Mouse (Mus musculus) heart, embryonic 16.5 days (tissue): ENCODE measurements around the gene Iars. TPM values are rescaled to one million over a fixed set of nuclear protein-coding genes. Genes with fewer than 3 reads are reported as not detected.

Source experiments
- ATAC-seq: fragments of 200-750 bp; cut with Nextera tagmentation; replicated peaks from 2 replicates; pipeline ENCODE4 v1.8.0; 2017; ENCODE audit warnings: moderate number of reproducible peaks; ENCODE audit not compliant: insufficient read depth, low FRiP score; ENCODE audit errors: extremely low read depth
- H3K27ac ChIP-seq: fragments of 300-500 bp; sonication (generic); 2 replicates; pipeline ENCODE4 v1.5.1; 2014; ENCODE audit warnings: mild to moderate bottlenecking, low read length, control low read depth, moderate library complexity
- H3K27me3 ChIP-seq: fragments of 300-500 bp; sonication (generic); 2 replicates; pipeline ENCODE4 v1.6.1; 2014; ENCODE audit warnings: low read length, mixed read lengths; ENCODE audit not compliant: control insufficient read depth, insufficient read depth
- H3K36me3 ChIP-seq: fragments of 300-500 bp; sonication (generic); 2 replicates; pipeline ENCODE4 v1.6.1; 2014; ENCODE audit not compliant: control insufficient read depth, insufficient read depth
- H3K4me1 ChIP-seq: fragments of 300-500 bp; sonication (generic); 2 replicates; pipeline ENCODE4 v1.6.1; 2014; ENCODE audit warnings: low read length, mixed read lengths; ENCODE audit not compliant: control insufficient read depth, insufficient read depth
- H3K4me2 ChIP-seq: fragments of 300-500 bp; sonication (generic); 2 replicates; pipeline ENCODE4 v1.6.1; 2014; ENCODE audit warnings: low read depth, mild to moderate bottlenecking, control low read depth, low read length
- H3K4me3 ChIP-seq: fragments of 300-500 bp; sonication (generic); 2 replicates; pipeline ENCODE4 v1.5.1; 2014; ENCODE audit warnings: mild to moderate bottlenecking, control low read depth, low read length
- H3K9ac ChIP-seq: fragments of 300-500 bp; sonication (generic); 2 replicates; pipeline ENCODE4 v1.6.1; 2014; ENCODE audit warnings: low read length, control low read depth
- H3K9me3 ChIP-seq: fragments of 300-500 bp; sonication (generic); replicated peaks from 2 replicates; pipeline ENCODE4 v1.6.1; 2016; ENCODE audit warnings: low read length; ENCODE audit not compliant: control insufficient read depth
- WGBS: fragments of 180-500 bp; shearing (Covaris S2); extraction: QIAGEN DNeasy Blood & Tissue Kit; methylation state at CpG from one replicate; pipeline ENCODE4 v1.1.7; 2014; 5-methylcytosine and 5-hydroxymethylcytosine counted together
- polyA plus RNA-seq: library from polyadenylated mRNA; unstranded; fragments of >200 nt; fragmentation: Nextera tagmentation; extraction: Ambion mirVana; gene quantifications from 2 replicates; pipeline ENCODE4 v1.2.1, GENCODE M21; 2015

The Iars gene
- polyA plus RNA-seq, 1 experiment from 2014 or later, result 52.6 TPM

DNA sequence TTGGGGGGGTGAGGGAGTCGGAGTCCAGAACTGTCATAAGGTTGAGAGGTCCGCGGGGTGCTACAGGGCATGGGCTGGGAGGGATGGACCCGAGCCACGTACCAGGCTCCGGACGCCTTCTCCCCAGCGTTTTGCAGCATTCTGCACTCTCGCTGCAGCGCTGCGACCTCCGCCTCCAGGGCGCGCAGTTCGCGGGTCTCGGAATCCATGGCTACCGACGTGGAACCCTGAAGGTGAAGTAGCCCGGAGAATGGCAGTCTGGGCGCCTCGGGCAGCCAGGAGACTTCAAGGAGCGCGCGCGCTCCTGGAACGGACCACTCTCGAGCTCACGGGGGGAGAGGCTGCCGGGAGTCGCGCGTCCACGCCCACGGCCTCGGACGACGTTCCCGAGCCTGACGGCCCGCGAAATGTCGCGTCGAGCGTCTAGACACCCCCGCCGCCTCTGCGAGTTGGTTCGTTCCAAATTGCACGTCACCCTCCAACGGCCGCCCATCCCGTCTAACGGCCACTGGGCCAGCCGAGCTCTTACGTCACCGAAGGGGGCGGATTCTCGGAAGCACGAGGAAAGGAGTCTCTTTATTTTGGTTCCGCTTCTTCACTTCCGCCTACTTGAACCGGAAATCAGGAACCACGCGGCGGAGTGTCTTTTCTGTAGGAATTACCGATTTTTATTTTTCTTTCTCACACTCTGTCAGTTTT lies 29.3 kb upstream of the Iars start, which contains the start of the genes Cenpp and Nol8:
TSS of gene Cenpp (minus strand) at position 305 of the 699 bp plus-strand sequence.
TSS of gene Nol8 (plus strand) at position 598 of the 699 bp plus-strand sequence.
- WGBS, result under 1% methylated on average over 68 of the region's 68 CpGs
- peak within 1 kb of the TSS; percentile 78 for H3K9ac ChIP-seq
- peaks cover 14% of the 10 kb centered on the region for H3K4me1 ChIP-seq
- peak within 1 kb of the TSS; percentile 84 for H3K4me2 ChIP-seq
- H3K9me3 ChIP-seq, result no peaks in the 10 kb centered on the region
- H3K4me3 ChIP-seq, result peak within 1 kb of the TSS; percentile 82
- peak; percentile 100 for ATAC-seq
- peak within 1 kb of the TSS; percentile 85 for H3K27ac ChIP-seq
- peaks cover 6% of the 10 kb centered on the region; the same call in 1 of the 2 replicates for H3K36me3 ChIP-seq
- no peaks in the 10 kb centered on the region for H3K27me3 ChIP-seq

GRCm38 (mm10) chr13:49653180-49653541 lies 28.7 kb upstream of the Iars start:
- H3K4me2 ChIP-seq, result peak overlapping the region; percentile 84
- peak overlapping the region; percentile 82 for H3K4me3 ChIP-seq
- H3K27ac ChIP-seq, result peak overlapping the region; percentile 85
- 0% methylated on average over 16 of the region's 16 CpGs for WGBS
- H3K36me3 ChIP-seq, result peaks cover 6% of the 10 kb centered on the region; the same call in 1 of the 2 replicates
- no peaks in the 10 kb centered on the region for H3K9me3 ChIP-seq
- no peaks in the 10 kb centered on the region for H3K27me3 ChIP-seq
- peak; percentile 73 for ATAC-seq
- H3K4me1 ChIP-seq, result peaks cover 14% of the 10 kb centered on the region
- H3K9ac ChIP-seq, result peak overlapping the region; percentile 73

GRCm38 (mm10) chr13:49677793-49678192 lies 4.1 kb upstream of the Iars start:
- H3K36me3 ChIP-seq, result peaks cover 12% of the 10 kb centered on the region
- no peak for ATAC-seq
- no peak overlapping the region for H3K4me3 ChIP-seq
- H3K4me2 ChIP-seq, result no peak overlapping the region
- peaks cover 6% of the 10 kb centered on the region for H3K4me1 ChIP-seq
- no peaks in the 10 kb centered on the region for H3K9me3 ChIP-seq
- no peak overlapping the region for H3K27ac ChIP-seq
- no peak overlapping the region for H3K9ac ChIP-seq
- WGBS, result 85% methylated on average over 2 of the region's 2 CpGs
- H3K27me3 ChIP-seq, result no peaks in the 10 kb centered on the region

DNA sequence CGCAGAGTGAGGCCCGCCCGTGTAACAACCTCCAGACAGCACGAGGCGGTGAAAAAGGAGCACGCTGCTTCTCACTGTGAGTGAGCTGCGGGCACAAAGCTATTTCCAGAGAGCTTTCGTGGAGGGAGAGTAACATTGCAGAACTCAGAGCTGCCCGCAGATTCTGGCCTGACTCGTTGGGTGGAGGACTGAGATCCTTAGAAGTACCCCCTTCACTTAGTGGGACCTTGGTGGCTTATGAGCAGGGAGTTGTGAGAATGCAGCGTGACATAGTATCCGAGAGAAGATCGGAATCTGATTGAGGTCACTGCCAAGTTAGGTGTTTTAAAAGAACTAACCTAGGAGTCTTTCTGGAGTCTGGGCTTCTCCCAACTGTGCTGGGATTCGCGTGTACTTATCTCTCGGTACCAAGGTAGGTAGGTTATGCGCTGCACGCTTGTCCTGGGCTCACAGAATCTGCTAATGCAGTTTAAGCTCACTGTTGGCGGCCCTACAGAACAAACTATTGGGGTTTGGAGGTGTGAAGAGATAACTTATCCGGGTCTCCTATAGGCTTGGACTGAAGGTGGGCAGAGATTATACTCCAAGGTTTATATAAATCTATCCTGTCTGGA lies 440 bp downstream of the Iars start:
- ATAC-seq, result peak; percentile 42; the same call in 1 of the 2 replicates
- peak overlapping the region; percentile 69 for H3K4me2 ChIP-seq
- peak overlapping the region; percentile 86 for H3K9ac ChIP-seq
- no peaks in the 10 kb centered on the region for H3K9me3 ChIP-seq
- peak overlapping the region; percentile 86 for H3K4me3 ChIP-seq
- under 1% methylated on average over 20 of the region's 20 CpGs for WGBS
- H3K4me1 ChIP-seq, result peaks cover 11% of the 10 kb centered on the region
- no peaks in the 10 kb centered on the region; the same call in 1 of the 2 replicates for H3K36me3 ChIP-seq
- no peaks in the 10 kb centered on the region for H3K27me3 ChIP-seq
- peak overlapping the region; percentile 76 for H3K27ac ChIP-seq

DNA sequence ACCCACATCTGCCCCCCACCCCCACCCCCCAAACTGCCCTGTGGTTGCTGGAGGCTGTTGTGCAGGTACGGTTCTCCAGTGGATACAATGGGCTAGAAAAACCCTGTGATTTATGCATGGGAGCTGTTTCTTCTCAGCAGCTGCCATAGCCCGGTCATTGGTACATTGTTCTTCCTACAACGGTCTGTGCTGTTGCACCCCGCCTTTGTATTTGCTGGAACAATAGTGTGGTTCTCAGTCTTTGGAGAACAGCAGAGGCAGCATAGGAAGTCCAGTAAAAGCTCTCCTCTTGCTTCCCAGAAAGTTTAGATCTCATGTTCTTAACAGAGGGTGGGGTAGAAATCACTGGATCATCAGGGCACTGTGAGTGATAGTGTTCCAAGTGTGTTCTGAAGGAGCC lies 2.4 kb downstream of the Iars start:
- Histone ChIP-seq H3K9me3 (no peaks in the 10 kb centered on the region), H3K27me3 (no peaks in the 10 kb centered on the region), H3K4me3 (no peak overlapping the region), H3K4me2 (no peak overlapping the region), H3K27ac (no peak overlapping the region), H3K9ac (no peak overlapping the region), H3K36me3 (peaks cover 13% of the 10 kb centered on the region), H3K4me1 (peaks cover 11% of the 10 kb centered on the region)
- ATAC-seq, result no peak
- WGBS, result 84% methylated on average over 4 of the region's 4 CpGs

- no peak for ATAC-seq
- WGBS, result 94% methylated on average over 5 of the region's 5 CpGs
- H3K27me3 ChIP-seq, result no peaks in the 10 kb centered on the region
- no peaks in the 10 kb centered on the region for H3K4me1 ChIP-seq
- no peak overlapping the region for H3K4me2 ChIP-seq
- H3K9ac ChIP-seq, result no peak overlapping the region
- peaks cover 40% of the 10 kb centered on the region for H3K36me3 ChIP-seq
- H3K27ac ChIP-seq, result no peak overlapping the region
- H3K9me3 ChIP-seq, result no peaks in the 10 kb centered on the region
- H3K4me3 ChIP-seq, result no peak overlapping the region
Observed at GRCm38 (mm10) chr13:49691056-49691455, 9.2 kb downstream of the Iars start.

DNA sequence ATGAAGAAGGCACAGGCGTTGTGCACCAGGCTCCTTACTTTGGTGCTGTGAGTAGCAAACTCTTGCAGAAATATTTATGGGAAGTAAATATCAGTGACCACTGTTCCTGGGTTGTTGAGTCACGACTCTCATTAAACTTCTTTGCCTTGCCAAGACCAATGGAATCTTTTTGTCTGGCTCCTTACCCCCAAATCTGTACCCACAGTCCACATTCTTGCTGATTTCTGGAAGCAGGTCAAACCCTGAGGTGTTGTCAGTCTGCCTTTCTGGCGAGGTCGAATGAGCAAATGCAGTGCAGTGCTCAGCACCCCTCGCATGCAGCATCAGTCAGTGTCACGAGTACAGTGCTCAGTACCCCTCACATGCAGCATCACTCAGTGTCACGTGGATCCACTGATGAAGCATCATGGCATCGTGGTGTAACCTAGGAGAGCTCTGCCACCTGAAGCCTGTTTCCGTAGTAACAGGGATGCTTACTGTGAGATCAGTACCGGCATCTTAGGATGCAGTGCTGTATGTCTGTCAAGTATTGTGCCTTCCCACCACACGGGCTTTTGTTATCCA lies 21.4 kb downstream of the Iars start:
- no peak overlapping the region for H3K27ac ChIP-seq
- H3K36me3 ChIP-seq, result peaks cover 49% of the 10 kb centered on the region
- H3K27me3 ChIP-seq, result no peaks in the 10 kb centered on the region
- no peak for ATAC-seq
- H3K4me2 ChIP-seq, result no peak overlapping the region
- H3K9ac ChIP-seq, result no peak overlapping the region
- no peaks in the 10 kb centered on the region for H3K4me1 ChIP-seq
- no peaks in the 10 kb centered on the region for H3K9me3 ChIP-seq
- no peak overlapping the region for H3K4me3 ChIP-seq
- 90% methylated on average over 11 of the region's 11 CpGs for WGBS

- no peak for ATAC-seq
- Histone ChIP-seq H3K4me1 (no peaks in the 10 kb centered on the region), H3K27me3 (no peaks in the 10 kb centered on the region), H3K9ac (no peak overlapping the region), H3K9me3 (no peaks in the 10 kb centered on the region), H3K4me2 (no peak overlapping the region), H3K36me3 (peaks cover 60% of the 10 kb centered on the region), H3K27ac (no peak overlapping the region), H3K4me3 (no peak overlapping the region)
- 91% methylated on average over 3 of the region's 3 CpGs for WGBS
Observed at GRCm38 (mm10) chr13:49706032-49706690, 24.3 kb downstream of the Iars start.
